Mouse (Mus musculus): ENCODE results near the gene Spsb4.

Spsb4 gene

DNA sequence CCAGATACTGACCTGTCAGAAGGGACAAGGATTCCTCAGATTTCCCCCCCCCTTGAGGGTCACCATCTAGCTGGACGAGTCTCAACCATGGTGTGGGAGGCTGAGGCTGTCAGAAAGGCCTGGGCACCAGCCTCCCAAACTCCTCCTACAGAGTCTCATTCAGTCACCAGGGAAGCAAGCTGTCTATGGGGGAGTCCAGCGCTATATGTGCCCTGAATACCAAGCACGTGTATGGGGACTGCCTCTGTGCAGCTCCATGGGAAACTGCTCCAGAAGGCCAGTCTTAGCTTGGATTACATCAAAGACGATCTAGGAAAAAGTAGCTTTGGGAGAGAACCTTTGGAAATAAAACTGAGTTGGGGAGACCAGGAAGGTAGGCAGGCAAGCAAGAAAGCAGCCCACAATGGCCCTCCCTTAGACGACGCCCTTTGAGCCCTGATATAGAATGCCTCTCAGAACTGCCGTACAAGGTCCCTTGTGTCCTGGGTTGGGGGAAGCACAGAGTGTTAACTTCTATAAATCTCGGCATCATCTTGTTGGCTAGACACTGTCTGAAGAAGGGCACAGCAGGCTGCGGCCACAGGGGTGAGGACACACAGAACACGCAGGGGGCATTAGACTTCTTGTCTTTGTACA is 40.4 kb downstream of the Spsb4 start:
- DNase-seq (ENCODE audit: low read depth): no peak

DNA sequence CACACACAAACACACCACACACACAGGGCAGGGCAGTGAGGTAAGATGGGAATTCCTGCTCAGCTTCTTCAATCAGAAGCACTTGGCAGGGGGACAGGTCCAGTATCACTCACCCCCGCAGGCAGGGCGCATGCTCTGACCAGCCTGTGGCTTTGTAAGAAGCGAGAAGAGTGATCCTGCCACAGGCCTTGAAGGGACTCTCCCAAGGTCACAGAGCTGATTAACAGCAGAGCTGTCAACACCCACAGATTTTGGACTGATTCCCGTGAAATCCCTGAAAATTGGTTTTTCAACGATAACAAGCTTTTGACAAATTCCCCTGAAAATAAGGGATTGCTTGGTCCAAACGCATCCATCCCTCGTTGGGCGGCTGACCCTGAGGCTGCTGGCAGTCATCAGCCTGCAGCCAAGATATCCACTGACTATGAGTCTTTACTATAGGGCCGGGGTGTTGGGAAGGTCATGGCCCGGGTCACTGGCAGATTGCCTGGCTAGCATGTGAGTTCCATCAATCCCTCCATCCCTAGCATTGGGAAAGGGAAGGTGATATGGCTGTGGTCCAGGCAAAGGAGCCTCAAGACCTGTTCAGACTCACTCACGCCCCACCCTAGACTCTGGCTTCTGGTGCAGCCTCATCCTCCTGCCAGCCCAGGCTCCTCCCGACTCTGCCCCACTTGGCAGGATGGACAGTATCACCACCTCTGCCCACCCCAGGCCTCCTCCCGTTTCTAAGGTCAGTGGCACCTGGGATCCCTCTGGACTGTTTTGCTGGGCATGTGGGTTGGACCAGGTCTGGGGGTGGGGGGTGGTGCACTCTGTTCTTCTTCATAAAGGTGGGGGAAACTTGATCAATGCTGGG is 41.1 kb downstream of the Spsb4 start:
- DNase-seq (ENCODE audit: low read depth): peak; percentile 43

DNA sequence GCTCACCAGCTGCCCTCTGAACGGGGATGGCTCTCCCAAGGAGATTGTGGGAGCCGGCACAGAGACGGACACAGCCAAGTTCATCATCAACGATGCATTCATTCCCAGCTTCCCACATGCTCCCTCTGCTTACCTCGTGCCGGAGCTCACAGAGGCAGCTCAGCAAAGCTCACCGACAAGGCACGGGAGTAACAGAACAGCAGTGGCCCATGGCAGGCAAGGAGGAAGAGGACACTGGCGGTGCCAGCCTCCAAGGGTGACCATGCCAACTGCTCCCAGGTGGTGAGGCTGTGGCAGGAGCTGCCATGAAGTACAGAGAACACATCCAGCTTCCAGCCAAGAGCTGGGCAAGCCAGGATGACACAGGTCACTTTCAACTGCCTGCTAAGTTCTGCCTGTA is 45.6 kb downstream of the Spsb4 start:
- no peak for DNase-seq (ENCODE audit: low read depth)

DNA sequence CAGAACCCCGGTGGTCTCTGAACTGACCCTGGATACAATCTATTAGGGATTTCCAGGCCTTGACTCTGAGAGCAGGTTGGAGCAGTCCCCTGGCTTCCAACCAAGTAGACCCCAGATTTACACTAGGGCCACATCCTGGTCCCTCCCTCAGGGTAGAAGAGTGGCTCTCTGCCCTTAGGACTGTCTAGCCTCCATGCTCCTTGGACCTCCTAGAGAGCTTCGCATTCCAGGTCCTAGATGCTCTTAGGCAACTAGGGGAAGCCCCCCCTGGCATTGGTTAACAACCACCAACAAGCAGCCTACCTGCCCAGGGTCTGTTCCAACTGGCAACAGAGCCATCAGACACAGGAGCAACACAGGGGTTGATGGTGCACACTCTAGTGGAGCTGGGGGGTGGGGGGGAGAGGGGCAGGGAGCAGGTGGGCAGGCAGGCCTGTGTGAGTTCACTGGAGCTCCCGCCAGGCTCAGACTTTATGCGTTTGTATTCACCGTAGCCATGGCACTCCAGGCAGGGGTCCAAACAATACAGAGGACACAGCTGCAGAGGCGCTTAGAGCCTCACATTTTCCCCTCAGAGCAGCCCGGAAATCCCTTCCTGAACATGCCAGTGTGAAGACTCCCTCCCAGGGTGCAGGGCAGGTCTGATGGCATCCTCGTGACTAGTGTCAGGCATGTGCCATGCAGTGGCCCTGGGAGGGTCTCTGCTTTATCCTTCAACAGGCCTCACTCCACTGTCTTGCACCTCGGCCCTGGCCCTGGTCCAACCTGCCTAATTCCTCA is 46.8 kb downstream of the Spsb4 start:
- DNase-seq (ENCODE audit: low read depth): peak; percentile 30

DNA sequence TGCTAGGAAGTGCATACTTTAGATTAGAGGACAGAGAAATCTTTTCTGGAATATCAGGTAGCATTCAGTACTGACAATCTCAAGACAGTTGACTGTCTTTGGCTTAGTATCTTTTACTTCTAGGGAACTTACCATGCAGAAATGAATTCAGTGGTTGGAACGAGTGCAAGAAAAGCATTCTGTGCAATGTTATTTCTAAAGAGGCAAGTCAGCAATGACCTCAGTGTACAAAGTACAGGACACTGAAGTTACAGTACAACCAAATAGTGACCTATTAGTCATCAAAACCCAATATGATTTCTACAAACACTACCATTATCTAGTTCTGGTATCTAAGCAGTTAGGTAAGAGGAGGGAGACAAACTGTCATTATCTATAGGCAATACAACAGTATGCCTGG is 51.1 kb downstream of the Spsb4 start:
- DNase-seq (ENCODE audit: low read depth): no peak

DNA sequence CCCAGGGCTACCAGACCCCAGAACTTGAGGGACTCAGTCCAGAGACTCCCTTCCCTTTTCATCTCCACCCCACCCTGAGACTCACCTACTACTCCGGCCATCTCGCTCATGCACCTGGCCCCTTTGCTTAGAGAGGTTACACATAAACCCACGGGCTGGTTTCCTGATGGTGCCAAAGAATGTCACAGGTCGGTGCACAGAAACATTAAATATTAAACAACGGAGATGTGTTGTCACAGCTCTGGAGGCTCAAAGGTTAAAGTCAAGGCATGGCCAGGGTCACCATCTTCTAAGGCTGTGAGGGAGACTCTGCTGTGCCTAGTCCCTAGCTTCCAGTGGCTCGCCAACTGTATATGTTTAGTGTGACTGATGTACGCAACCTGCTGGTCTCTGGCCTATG is 52.2 kb downstream of the Spsb4 start:
- DNase-seq (ENCODE audit: low read depth): no peak

DNA sequence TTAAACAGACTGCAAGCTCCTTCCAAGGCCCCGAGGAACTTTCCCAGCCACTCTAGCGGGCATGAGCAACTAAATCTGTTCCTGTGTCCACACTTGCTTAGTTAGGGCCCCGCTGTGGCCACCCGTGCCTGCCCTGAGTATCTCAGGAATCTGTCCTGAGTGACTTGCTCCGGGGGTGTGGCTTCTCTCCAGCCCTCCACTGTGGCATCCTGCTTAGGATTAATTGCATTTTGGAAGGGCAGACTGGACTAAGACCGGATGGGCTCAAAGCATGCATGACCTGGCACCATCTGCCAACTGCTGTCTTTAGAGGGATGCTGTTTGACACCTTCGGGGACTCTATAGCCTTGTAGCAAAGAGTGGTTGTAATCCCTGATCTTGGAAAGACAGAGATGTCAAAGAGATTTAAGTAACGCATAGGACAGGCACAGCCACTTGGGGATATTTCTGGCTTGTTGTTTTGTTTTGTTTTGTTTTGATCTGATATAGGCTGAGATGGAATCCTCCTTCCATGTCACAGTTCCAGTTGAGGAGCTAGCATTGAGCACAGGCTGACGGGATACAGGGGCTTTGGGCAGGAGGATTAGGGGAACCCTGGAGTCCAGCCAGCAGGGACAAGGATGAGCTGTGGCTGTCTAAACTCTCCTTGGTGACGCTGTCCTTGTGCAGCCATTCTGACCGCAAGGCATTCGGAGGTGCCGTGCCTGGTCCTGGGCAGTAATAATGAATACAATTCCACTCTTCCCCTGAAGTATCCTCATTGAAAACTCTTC is 55.0 kb downstream of the Spsb4 start:
- DNase-seq (ENCODE audit: low read depth): no peak

DNA sequence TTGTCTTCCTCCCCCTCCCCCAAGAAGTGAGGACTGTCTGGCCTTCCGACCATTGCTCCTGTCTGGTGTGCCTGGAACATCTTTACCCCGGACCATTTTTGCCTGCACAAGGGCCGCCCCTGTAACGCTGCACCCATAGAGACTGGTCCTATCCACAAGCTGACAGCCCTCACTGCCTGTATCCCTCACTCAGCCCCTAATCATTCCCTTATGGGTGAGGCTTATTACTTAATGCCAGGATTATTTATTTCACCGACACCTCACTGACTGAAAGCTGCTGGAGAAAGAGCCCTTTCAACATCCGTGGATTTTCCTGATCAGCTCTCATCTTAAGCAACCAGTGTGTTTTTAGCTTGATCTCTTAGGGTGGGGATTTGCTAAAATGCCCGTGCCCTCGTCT is 55.9 kb downstream of the Spsb4 start:
- DNase-seq (ENCODE audit: low read depth): no peak

DNA sequence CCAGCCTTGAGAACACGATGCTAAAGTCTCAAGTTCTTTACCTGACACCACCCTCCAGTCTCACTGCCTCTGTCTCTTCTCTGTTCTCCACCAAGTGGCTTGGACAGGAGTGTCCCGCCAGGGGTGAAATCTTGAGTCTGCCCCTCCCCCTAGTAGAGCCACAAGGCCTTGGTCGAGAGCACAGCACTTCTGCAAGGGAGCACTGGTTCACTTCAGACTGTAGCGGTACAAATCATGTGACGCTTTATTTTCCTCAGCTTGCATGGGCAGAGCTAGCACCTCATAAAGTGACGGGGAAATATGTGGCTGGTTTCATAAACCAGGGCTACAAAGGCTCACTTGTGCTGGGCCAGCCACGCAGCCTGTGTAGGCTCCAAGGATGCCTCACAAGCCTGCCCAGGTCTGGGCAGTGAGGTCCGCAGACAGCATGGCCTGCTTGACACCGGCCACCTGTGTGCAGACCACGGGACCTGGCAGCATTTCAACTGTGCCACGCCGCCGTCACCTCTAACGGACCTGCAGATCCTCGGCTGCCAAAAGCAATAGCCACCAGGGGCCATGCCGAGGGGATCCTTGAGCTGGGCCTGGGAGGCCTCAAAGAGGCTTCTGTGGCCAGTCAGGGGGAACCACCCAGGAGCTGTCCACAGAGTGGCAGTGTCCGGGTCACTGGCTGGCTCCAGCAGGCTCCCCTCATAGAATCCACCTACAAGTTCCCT is 56.5 kb downstream of the Spsb4 start:
- no peak for DNase-seq (ENCODE audit: low read depth)

DNA sequence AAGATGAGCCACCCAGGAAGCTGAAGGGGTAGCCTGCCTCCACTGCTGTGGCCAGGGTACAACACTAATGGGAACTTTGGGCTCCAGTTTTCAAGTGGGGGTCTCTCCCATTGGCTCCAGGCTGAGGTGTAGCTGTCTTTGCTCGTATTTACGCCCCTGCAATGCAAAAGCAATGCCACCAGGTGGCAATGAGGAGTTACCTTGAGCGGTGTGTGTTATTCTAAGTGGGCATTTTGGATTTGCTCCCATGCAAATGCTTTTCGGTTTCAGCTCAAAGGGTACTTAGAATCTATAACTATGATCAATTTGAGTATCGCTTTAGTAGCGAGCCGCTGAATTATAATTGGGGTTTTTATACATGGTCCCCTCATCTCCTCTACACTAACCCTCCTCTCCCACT is 57.6 kb downstream of the Spsb4 start:
- peak; percentile 31 for DNase-seq (ENCODE audit: low read depth)

DNA sequence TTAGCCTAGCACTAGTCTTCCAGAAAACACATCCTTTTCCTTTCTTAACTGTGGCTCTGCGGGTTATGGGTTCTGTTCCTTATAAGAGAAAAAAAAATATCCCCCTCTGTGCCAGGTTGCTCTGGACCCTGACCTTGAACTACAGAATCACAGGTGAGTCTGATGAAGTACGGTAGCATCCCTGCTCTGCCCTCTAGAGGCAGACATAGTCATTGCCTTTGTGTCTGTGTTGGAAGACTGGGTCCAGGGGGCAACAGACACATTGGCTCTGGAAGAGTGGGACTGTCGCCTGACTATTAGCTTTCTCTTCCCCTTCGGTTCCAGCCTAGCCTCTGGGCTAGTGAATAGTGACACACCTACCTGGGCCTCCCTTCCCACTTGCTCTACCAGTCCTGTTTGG is 58.4 kb downstream of the Spsb4 start:
- DNase-seq (ENCODE audit: low read depth): no peak

DNA sequence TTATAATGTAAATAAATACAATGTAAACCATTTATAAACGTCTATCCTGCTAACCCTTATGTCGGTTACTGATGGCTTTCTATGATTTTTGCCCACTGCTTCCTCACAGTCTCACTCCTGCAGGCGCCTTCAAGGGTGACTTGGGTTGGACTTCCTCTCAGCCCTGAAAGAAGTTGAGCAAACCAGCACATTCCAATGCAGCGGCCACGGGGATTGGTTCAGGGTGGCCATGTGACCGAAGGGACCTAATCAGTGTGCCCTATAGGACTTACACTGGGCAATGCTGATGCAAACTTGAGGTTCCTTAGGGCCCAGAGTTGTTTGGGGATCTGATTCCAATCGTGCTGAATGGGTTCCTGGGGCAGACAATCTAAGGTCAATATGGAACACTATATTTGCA is 59.2 kb downstream of the Spsb4 start:
- DNase-seq (ENCODE audit: low read depth): no peak

DNA sequence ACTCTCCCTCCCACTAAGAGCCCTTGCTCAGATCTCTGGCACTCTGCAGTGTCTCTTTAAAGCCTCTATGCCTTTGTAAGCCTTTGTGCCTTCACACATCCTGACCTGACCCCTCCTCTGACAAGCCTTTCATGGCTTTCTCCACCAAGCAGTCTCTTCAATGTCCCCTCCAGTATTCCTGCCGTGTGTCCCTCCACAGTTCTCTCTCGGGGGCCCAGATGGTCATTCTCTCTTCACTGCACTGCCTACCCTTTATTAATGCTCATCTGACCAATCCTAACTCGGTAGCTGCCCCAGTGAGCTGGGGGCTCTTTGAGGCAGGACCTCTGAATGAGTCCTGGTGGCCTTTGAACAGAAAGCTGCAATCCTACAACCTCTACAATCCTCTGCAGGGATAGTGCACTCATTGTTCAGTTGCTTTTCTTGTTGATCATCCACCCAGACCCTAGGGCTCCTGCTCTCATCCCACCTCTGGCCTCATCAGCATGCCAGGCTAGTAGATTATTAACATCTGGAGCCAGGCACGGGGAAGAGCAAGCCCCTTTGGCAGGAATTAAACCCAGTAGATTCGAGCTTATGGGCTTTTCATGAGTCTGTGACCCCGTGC is 60.5 kb downstream of the Spsb4 start:
- DNase-seq (ENCODE audit: low read depth): no peak

DNA sequence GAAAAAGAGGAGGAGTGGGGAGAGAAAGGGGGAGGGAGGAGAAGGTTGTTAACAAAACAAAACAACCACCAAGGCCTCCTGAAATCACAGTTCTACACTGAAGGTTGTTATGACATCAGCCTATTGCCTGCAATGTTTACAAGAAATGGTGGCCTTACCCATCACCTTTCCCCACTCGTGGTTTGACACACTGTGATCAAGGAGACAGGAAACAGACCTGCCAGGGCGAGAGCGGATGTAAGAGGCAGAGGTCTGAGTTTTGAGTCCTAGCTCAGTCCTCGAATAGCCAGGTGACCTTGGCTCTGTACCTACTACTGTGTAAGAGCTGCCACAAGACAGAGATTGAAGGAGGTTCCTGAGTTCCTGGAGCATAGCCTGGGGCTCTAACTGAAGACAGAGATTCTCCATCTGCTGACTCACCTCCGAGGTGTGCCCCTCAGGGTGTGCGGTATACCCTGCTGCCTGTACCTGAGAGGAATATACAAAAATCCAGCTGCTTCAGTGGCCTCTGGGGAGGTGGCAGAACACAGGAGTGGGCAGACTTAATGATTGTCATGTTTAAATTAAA is 61.3 kb downstream of the Spsb4 start:
- no peak for DNase-seq (ENCODE audit: low read depth)

DNA sequence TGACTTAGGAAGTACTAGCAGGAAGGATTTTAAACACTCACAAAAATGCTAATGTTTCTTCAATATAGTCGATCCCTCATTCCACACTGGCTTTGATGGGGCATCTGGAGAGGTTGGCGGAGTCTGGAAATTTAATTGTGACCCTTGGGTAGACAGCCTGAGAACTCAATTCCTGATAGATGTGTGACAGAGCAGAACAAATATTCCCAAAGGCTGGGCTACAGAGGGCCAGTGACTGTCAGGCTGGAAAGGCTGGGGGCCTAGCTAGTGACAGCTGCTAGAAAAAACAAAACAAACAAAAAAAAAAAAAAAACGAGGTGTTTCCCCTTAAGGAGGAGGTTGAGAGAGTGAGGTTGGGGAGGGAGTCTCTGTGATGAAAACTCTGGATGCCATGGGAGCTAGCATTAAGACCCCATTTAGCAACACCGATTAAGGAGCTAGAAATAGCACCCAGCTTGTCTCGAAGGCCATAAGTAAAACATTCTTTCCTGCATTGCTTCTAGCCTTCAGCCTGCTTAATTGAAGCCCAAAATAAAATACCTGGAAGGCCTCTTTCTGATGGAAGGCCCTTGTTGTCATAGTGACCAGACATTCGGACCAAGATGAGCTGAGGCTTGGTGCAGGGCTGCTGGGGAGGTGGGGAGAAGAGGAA is 61.9 kb downstream of the Spsb4 start:
- DNase-seq (ENCODE audit: low read depth): no peak

DNA sequence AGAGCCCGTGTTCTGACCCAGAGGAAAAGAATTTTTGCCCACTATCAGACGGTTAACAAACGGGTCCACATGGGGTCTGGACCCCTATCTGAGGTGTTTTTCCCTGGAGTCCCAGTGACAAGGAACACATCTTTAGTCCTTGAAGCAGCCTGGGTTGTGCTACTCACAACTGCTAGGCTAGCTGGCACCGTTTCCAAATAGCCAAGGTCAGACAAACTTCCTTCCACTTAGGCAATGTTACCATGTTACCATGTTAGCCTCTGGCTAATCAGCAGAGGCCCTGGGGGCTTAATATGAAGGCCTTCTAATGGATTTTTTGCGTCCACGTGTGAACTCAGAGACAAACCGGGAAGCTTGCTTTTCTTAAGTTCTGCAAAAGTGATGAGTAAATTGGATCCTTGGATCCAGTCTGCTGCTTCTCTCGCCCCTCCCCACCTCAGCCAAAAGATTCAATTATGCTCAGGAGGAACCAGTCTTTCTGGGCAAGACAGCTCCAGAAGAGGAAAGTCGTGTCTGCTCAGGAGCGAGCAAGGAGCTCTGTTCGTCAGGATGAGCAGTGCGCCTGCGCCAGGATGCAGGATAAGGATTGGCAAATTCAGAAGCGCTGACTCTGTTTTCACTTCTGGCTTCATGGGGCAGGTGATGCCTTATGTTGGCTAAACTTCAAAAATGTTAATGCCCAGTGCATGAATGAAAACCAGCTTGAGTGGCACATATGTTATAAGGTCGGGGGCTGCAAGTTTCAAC is 64.4 kb downstream of the Spsb4 start:
- DNase-seq (ENCODE audit: low read depth): no peak

DNA sequence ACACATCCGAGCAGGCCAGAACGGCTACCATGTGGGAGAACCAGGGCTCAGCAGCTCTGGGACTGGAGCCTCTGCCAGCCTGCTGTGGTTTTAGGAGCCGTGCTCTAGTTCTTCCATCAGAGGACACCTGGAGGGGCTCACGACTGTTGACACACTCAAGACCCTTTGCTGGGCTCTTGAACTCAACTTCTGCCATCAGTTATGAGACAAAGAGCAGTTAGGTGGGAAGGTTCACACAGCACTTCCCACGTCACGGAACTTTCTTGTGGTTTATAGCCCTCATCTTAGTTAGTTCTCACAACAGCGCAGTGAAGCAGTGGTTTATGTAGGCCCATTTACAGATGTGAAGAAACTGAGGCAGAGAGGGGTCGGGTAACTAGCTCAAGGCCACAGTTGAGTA is 65.2 kb downstream of the Spsb4 start:
- no peak for DNase-seq (ENCODE audit: low read depth)

DNA sequence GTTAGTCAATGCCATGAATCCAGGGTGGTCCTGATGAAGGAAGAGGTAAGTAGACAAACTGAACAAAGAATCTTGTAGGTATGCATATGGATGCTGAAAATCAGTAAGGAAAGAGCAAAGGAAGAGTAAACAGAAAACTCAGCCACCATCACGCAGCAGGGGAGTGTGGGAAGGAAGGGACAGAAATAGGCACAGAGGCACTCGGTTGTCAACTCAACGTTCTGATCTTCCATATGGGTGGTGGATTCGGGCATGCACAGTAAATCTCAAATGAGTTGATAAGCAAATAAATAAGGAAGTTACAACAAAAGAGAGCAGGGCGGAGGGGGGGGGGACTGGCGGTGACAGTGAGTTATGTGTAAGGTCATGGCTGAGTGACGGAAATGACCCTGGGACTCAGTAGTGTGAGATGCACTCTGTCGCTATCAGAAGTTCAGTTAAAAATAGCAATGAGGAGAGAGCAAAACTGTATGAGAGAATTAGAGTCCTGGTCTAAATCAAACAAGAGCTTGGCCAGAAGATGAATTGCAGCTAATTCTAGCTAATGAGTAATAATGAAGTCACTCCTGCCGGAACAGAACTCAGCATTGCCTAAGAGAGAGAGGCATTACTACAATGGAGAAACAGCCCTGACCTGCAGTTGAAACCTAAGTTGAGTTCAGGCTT is 66.2 kb downstream of the Spsb4 start:
- DNase-seq (ENCODE audit: low read depth): no peak

DNA sequence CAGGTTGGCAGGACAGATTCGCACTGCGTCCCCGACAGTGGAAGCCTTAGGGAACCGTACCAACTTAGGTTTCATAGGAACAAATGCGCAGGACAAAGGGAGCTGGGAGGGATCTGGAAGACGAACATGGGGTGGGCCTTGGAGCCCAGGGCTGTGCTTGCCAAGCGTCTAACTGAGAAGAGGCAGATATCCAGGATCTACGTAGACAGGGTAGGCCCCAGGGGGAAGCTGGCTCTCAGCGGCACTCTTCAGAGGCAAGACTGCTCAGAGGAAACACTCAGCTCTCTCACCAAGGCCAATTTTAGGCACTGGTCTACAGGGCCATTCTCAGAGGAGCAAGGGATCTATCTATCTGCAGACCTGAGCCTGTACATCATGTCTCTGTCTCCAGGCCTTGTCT is 69.1 kb downstream of the Spsb4 start:
- DNase-seq (ENCODE audit: low read depth): no peak

Measured in NIH3T3 (cell line).